Mouse (Mus musculus) olfactory bulb, adult 2 months (tissue): ENCODE results near the gene Rint1. TPM values are rescaled to one million over a fixed set of nuclear protein-coding genes. Genes with fewer than 3 reads are reported as not detected.
"Not testable (repeated sequence)": the region's sequence is repeated elsewhere in the genome, so short reads cannot be mapped to it uniquely, and the experiment has no call there.

Experiments used
- H3K27ac ChIP-seq: fragments of 200-500 bp; 2 replicates; pipeline ENCODE4 v1.5.1; 2012; ENCODE audit warnings: low read depth, low read length; ENCODE audit not compliant: insufficient read depth
- H3K4me1 ChIP-seq: fragments of 200-500 bp; 2 replicates; pipeline ENCODE4 v1.6.1; 2012; ENCODE audit warnings: low read length; ENCODE audit not compliant: control insufficient read depth, insufficient read depth
- H3K4me3 ChIP-seq: fragments of 200-500 bp; 2 replicates; pipeline ENCODE4 v1.5.1; 2012; ENCODE audit warnings: mild to moderate bottlenecking, low read depth, low read length, moderate library complexity; ENCODE audit not compliant: insufficient read depth
- CTCF ChIP-seq: fragments of 200-500 bp; IDR thresholded peaks from 2 replicates; pipeline ENCODE4 v1.5.1; 2012; ENCODE audit warnings: low read depth, mild to moderate bottlenecking, low read length, moderate library complexity; ENCODE audit not compliant: insufficient read depth
- POLR2A ChIP-seq: fragments of 200-500 bp; IDR thresholded peaks from 2 replicates; pipeline ENCODE4 v1.6.1; 2012; ENCODE audit warnings: mild to moderate bottlenecking, low read depth, low read length, moderate library complexity; ENCODE audit not compliant: insufficient read depth
- WGBS: fragments of 180-500 bp; shearing (Covaris S2); methylation state at CpG from one replicate; pipeline ENCODE4 v1.1.7; 2018; 5-methylcytosine and 5-hydroxymethylcytosine counted together
- polyA plus RNA-seq: library from polyadenylated mRNA; stranded (reverse); fragments of >200 nt; gene quantifications from 2 replicates; pipeline ENCODE4 v1.2.4, GENCODE M21; 2012; ENCODE audit warnings: low replicate concordance; ENCODE audit not compliant: missing spikeins, insufficient read depth, insufficient read length

Gene Rint1
- polyA plus RNA-seq, 1 experiment: not detected

GRCm38 (mm10) chr5:23843674-23844530 is 56.4 kb downstream of the Rint1 start, which contains the start of gene Tomm7:
Gene Tomm7 (minus strand): TSS chr5:23844161.
- TF ChIP-seq CTCF: no peak
- peak; percentile 69 for TF ChIP-seq POLR2A
- Histone ChIP-seq H3K4me3 (peak within 1 kb of the TSS; percentile 83), H3K27ac (peak within 1 kb of the TSS; percentile 89), H3K4me1 (peaks cover 4% of the 10 kb centered on the region; the same call in 1 of the 2 replicates)
- under 1% methylated on average over 44 of the region's 44 CpGs for WGBS

- TF ChIP-seq POLR2A (no peak), CTCF (no peak)
- Histone ChIP-seq H3K4me1 (peaks cover 4% of the 10 kb centered on the region; the same call in 1 of the 2 replicates), H3K27ac (peak overlapping the region; percentile 89), H3K4me3 (peak overlapping the region; percentile 83)
- WGBS: 9% methylated on average over 7 of the region's 7 CpGs
Measured at GRCm38 (mm10) chr5:23844531-23844841, 57.0 kb downstream of the Rint1 start.

- Histone ChIP-seq H3K4me1 (peaks cover 4% of the 10 kb centered on the region; the same call in 1 of the 2 replicates), H3K4me3 (no peak overlapping the region), H3K27ac (no peak overlapping the region)
- 19% methylated on average over 3 of the region's 3 CpGs for WGBS
- TF ChIP-seq POLR2A (no peak), CTCF (no peak)
Measured at GRCm38 (mm10) chr5:23845141-23845540, 57.6 kb downstream of the Rint1 start.

GRCm38 (mm10) chr5:23850345-23851159 is 63.0 kb downstream of the Rint1 start:
- Histone ChIP-seq H3K27ac (peak overlapping the region; percentile 72), H3K4me3 (peak overlapping the region; percentile 95), H3K4me1 (no peaks in the 10 kb centered on the region)
- peak; percentile 69 for TF ChIP-seq CTCF
- peak; percentile 35; the same call in 1 of the 2 replicates for TF ChIP-seq POLR2A
- WGBS: under 1% methylated on average over 61 of the region's 61 CpGs

- Histone ChIP-seq H3K4me3 (peak overlapping the region; percentile 95), H3K27ac (peak overlapping the region; percentile 72)
- WGBS: 4% methylated on average over 4 of the region's 4 CpGs
- H3K4me1 ChIP-seq: not testable (repeated sequence)
Measured at GRCm38 (mm10) chr5:23851160-23851555, 63.6 kb downstream of the Rint1 start.

GRCm38 (mm10) chr5:23852916-23853315 is 65.4 kb downstream of the Rint1 start:
- H3K27ac ChIP-seq, H3K4me3 ChIP-seq, H3K4me1 ChIP-seq: not testable (repeated sequence)
- 95% methylated on average over 1 of the region's 1 CpGs for WGBS

- TF ChIP-seq CTCF (no peak), POLR2A (no peak)
- Histone ChIP-seq H3K4me3 (no peak overlapping the region), H3K27ac (no peak overlapping the region), H3K4me1 (no peaks in the 10 kb centered on the region)
- WGBS: 94% methylated on average over 6 of the region's 6 CpGs
Measured at GRCm38 (mm10) chr5:23855484-23855883, 68.0 kb downstream of the Rint1 start.

GRCm38 (mm10) chr5:23856164-23856563 is 68.7 kb downstream of the Rint1 start:
- WGBS: 96% methylated on average over 1 of the region's 1 CpGs
- TF ChIP-seq CTCF (no peak), POLR2A (no peak)
- Histone ChIP-seq H3K4me3 (no peak overlapping the region), H3K27ac (no peak overlapping the region), H3K4me1 (no peaks in the 10 kb centered on the region)

GRCm38 (mm10) chr5:23857189-23857588 is 69.7 kb downstream of the Rint1 start:
- H3K27ac ChIP-seq: no peak overlapping the region
- no peak overlapping the region for H3K4me3 ChIP-seq
- TF ChIP-seq CTCF (no peak), POLR2A (no peak)
- H3K4me1 ChIP-seq: no peaks in the 10 kb centered on the region
